ENCODE assay signal across 9 mouse cellular contexts in the genomic region with DNA sequence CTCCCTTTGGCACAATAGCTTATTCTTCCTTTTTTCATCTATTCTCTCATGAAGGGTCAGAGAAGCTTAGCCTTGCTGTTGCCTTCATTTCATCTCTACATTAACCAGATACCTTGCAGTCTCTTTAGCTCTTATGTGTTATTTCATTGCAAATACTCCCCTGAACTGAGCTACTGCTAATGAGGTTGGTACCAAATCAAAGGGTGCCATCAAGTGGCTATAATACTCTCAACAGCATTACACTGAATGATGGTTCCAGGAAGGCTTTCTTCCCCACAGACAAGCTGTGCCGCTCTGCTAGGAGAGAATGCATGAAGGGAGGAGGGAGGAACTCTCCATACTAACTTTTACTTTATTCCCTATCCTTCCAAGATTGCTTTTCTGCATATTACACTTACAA.
DNase-seq lines count a peak whose midpoint lies in the region; ATAC-seq lines count a peak whose summit lies in the region.
"Had no signal": no experiment of that assay in that cellular context is flagged by ENCODE, and none has a peak within 500 bp of the region (broad histone marks: within the 10 kb centered on the region; RNA-seq: fewer than 3 reads in every experiment).

No protein-coding gene starts in this region.

- no peak for DNase-seq in frontal cortex, postnatal 14 days (ENCODE audit: low spot score in 2 of 2)
- DNase-seq in left cerebral cortex, adult 9 months (ENCODE audit: low spot score in 2 of 2) = peak; percentile 13 to 33
- DNase-seq in left cerebral cortex, adult 8-10 months (ENCODE audit: low spot score in 2 of 2) = no peak
- DNase-seq in spleen, adult 12 weeks (ENCODE audit: low spot score) = no peak
- no peak for DNase-seq in urinary bladder, postnatal 10 days (ENCODE audit: low spot score)

- no peak overlapping the region for H3K4me3 ChIP-seq in midbrain, embryonic 15.5 days
- H3K4me3 ChIP-seq: heart, embryonic 10.5 days had no signal

- H3K9me3 ChIP-seq in midbrain, embryonic 15.5 days = no peaks in the 10 kb centered on the region
- H3K9me3 ChIP-seq: heart, embryonic 10.5 days had no signal

- H3K36me3 ChIP-seq in midbrain, embryonic 15.5 days (replicated peaks) = no peaks in the 10 kb centered on the region
- H3K36me3 ChIP-seq: heart, embryonic 10.5 days had no signal

- peaks cover 10% of the 10 kb centered on the region for H3K4me1 ChIP-seq in midbrain, embryonic 15.5 days
- H3K4me1 ChIP-seq: heart, embryonic 10.5 days had no signal

- no peak overlapping the region for H3K27ac ChIP-seq in midbrain, embryonic 15.5 days
- H3K27ac ChIP-seq: heart, embryonic 10.5 days had no signal

- H3K27me3 ChIP-seq in midbrain, embryonic 15.5 days (replicated peaks) = no peaks in the 10 kb centered on the region

- peak; percentile 98 for ATAC-seq in frontal cortex, adult (ENCODE audit: low TSS enrichment)
- peak; percentile 56; the same call in 1 of the 2 replicates for ATAC-seq in common myeloid progenitor, adult 5-6 weeks (replicated peaks; ENCODE audit: low read depth, poor library complexity, severe bottlenecking)
- ATAC-seq in midbrain, embryonic 15.5 days (replicated peaks) = peak; percentile 88

- WGBS in midbrain, embryonic 15.5 days = 14% methylated on average over 1 of the region's 1 CpGs

- no peak overlapping the region for H3K4me2 ChIP-seq in midbrain, embryonic 15.5 days

- no peak overlapping the region for H3K9ac ChIP-seq in midbrain, embryonic 15.5 days

Comparison
In these comparisons a context has a peak if more than half of its experiments do, and no peak if none do; other contexts are left out.
1. DNase-seq: peak in left cerebral cortex, adult 9 months (2 of 2); none in frontal cortex, postnatal 14 days (0 of 2), left cerebral cortex, adult 8-10 months (0 of 2), spleen, adult 12 weeks (single experiment) and urinary bladder, postnatal 10 days (single experiment).
2. Peak in every context shown above with its lines, with median percentiles within 50 percentile points of each other: ATAC-seq.